Mouse (Mus musculus) G1E (cell line): ENCODE results near the gene Ybx1. TPM values are rescaled to one million over a fixed set of nuclear protein-coding genes. Genes with fewer than 3 reads are reported as not detected.
"Not testable (repeated sequence)": the region's sequence is repeated elsewhere in the genome, so short reads cannot be mapped to it uniquely, and the experiment has no call there.

Experiments
- ATAC-seq: 2 replicates; pipeline ENCODE4 v1.8.0; 2016; ENCODE audit warnings: mild to moderate bottlenecking; ENCODE audit not compliant: insufficient number of reproducible peaks, poor library complexity, low FRiP score, severe bottlenecking; ENCODE audit errors: extremely low read depth
- DNase-seq: peaks from one replicate; pipeline ENCODE4 v3.0.0; 2012; ENCODE audit warnings: low spot score
- H3K27me3 ChIP-seq: 2 replicates; pipeline ENCODE4 v1.6.1; 2012; ENCODE audit warnings: mild to moderate bottlenecking, low read length, inconsistent platforms; ENCODE audit not compliant: insufficient read depth
- H3K36me3 ChIP-seq: replicated peaks from 2 replicates; pipeline ENCODE3; 2012; ENCODE audit warnings: mild to moderate bottlenecking, inconsistent platforms
- H3K4me1 ChIP-seq: 2 replicates; pipeline ENCODE4 v1.6.1; 2012; ENCODE audit warnings: low read depth, low read length, inconsistent platforms, mixed read lengths; ENCODE audit not compliant: insufficient read depth
- H3K4me3 ChIP-seq: 2 replicates; pipeline ENCODE4 v1.5.1; 2012; ENCODE audit warnings: low read depth, mild to moderate bottlenecking, inconsistent platforms, low read length, moderate library complexity, mixed read lengths
- H3K9me3 ChIP-seq: replicated peaks from 2 replicates; pipeline ENCODE4 v1.6.1; 2012; ENCODE audit warnings: inconsistent platforms
- CTCF ChIP-seq: IDR thresholded peaks from 2 replicates; pipeline ENCODE4 v1.5.1; 2012; ENCODE audit warnings: low read depth, low read length, inconsistent platforms, mixed read lengths
- GATA1 ChIP-seq: IDR thresholded peaks from 2 replicates; pipeline ENCODE4 v1.6.1; 2012; ENCODE audit warnings: borderline replicate concordance, low read length, inconsistent platforms, mixed read lengths
- GATA2 ChIP-seq: IDR thresholded peaks from 2 replicates; pipeline ENCODE4 v1.6.1; 2012; ENCODE audit warnings: low read depth, low read length, inconsistent platforms, borderline replicate concordance
- POLR2AphosphoS5 ChIP-seq: IDR thresholded peaks from 2 replicates; pipeline ENCODE4 v1.6.1; 2012; ENCODE audit warnings: low read depth, low read length, inconsistent platforms; ENCODE audit not compliant: insufficient replicate concordance
- TAL1 ChIP-seq: conservative IDR thresholded peaks from 2 replicates; pipeline ENCODE4 v1.6.1; 2012; ENCODE audit warnings: low read depth, low read length, inconsistent platforms, mixed read lengths
- polyA plus RNA-seq: library from polyadenylated mRNA; stranded (reverse); fragments of >175 nt; gene quantifications from 2 replicates; pipeline ENCODE4 v1.2.3, GENCODE M21; 2012
- total RNA-seq, 2 experiments: library from RNA; stranded (forward) in 1 of 2; stranded (reverse) in 1 of 2; fragments of 200-1000 nt in 1 of 2; fragments of >200 nt in 1 of 2; fragmentation: Nextera tagmentation in 1 of 2; gene quantifications; 2 replicates each; pipeline ENCODE4 v1.2.3; 2014 to 2017

Gene Ybx1
- total and polyA plus RNA-seq, 3 experiments, result 1,332 to 2,579 (median 2,303) TPM

DNA sequence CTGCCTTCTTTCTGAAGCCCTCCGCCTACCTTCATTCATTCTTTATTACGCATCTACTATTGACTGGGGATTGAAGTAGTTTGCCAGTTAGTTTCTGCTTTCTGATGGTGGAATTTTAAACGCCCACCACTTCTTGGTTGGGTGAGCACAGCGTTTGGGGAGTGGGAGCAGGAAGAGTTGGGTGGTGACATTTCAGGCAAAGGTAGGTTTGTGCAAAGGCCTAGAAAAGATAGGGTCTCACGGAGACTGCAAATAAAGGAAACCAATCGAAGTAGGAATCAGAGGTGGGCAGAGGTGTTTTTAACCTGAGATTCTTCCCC is 690 bp upstream of the Ybx1 start:
- H3K4me3 ChIP-seq, result peak overlapping the region; percentile 85
- no peaks in the 10 kb centered on the region for H3K27me3 ChIP-seq
- no peak for ATAC-seq
- H3K4me1 ChIP-seq, result peaks cover 22% of the 10 kb centered on the region
- peaks cover 39% of the 10 kb centered on the region for H3K36me3 ChIP-seq
- no peaks in the 10 kb centered on the region for H3K9me3 ChIP-seq
- DNase-seq, result no peak
- TF ChIP-seq GATA2 (no peak), CTCF (no peak), GATA1 (no peak), POLR2AphosphoS5 (no peak), TAL1 (no peak)

DNA sequence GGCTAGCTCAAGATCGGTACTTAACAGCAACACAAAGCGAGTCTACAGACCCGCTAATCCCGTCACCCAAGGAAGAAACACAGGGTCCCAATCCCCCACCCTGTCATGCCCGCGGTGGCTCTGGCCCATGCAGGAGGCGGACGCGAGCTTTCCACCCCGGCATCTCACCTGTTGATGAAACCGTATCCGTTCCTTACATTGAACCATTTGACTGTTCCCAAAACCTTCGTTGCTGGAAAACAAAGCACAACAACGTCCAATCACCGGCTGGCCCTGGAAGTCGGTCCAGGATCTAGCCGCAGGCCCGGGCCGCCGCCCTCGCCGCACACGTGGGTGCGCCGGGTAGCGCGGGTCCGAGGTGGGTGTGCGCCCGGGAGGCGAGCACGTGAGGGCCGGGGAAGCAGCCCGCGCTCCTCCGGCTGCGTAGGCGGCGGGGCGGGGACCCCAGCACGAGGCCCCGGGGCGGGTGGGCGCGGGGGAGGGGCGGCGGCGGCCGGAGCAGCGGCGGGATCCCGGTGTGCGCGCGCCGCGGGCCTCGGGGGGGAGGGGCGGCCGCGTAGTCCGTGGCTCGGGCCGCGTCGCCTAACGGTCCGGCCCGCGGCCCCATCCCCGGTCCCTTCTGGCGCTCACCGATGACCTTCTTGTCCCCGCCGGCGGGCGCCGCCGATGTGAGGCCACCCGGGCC is 688 bp downstream of the Ybx1 start:
- H3K4me3 ChIP-seq, result peak overlapping the region; percentile 85
- H3K4me1 ChIP-seq, result peaks cover 30% of the 10 kb centered on the region
- H3K9me3 ChIP-seq, result no peaks in the 10 kb centered on the region
- H3K36me3 ChIP-seq, result peaks cover 45% of the 10 kb centered on the region
- no peaks in the 10 kb centered on the region for H3K27me3 ChIP-seq
- DNase-seq (peak; percentile 54), ATAC-seq (no peak)
- TF ChIP-seq TAL1 (no peak), POLR2AphosphoS5 (no peak), GATA2 (no peak), GATA1 (no peak), CTCF (no peak)

DNA sequence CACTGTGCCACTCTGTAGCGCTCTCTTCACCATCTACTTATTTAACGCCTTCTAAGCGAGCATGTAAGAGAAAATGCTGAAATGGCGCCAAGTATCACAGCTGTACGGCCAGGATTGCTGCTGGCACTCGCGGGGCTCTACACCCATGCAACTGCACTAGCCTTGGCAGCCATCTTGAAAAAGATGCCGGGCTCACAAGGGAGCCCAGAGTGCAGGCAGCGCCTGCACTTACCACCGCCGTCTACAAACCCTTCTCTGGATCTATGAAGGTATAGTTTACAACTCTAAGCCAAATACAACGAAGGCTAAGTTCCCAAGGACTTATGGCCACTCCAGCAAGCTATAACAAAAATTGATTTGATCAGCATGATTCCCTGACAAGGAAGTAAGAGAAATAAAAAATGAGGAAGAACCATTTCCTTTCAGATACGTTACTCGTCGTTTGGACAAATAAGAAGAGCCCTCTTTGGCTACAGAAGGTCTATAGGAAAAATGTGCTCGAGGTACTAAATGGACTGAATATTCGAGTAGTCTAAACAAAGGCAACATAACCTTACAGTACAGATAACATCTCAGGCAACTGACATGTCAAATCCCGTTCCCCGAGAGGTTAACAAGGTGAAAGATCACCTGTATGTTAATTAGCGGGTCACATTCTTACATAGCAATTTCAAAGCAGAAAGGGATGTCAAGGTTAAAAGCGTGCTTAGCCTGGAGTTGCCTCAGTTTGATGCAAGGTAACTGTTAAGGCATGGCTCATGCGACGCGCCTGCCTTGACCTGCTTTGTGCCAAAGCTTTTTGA is 1.4 kb downstream of the Ybx1 start:
- Histone ChIP-seq H3K9me3 (no peaks in the 10 kb centered on the region), H3K27me3 (no peaks in the 10 kb centered on the region), H3K4me1 (peaks cover 36% of the 10 kb centered on the region), H3K4me3 (peak overlapping the region; percentile 85), H3K36me3 (peaks cover 51% of the 10 kb centered on the region)
- DNase-seq (peak; percentile 45), ATAC-seq (no peak)
- TF ChIP-seq POLR2AphosphoS5, result 0 out of 2 replicates have a peak, but pooled peaks have one; percentile 58
- TF ChIP-seq TAL1, result no peak

DNA sequence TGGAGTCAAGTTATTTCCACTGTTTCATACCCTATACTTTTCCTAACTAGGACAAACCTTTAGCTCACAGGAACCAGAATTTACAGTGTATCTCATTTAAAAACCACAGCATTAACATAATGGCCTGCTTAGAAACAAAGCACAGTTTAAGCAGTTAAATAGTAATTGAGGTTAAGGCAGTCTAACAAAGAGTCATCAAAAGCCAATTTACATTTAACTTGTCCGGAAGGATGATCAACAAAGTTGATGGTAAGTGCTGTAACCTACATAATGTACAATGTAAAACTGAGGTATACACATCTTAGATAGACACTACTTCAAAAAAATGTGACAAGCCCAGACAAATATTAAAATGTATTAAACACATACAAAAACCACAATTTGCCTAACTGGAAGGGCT is 2.5 kb downstream of the Ybx1 start:
- peaks cover 61% of the 10 kb centered on the region for H3K36me3 ChIP-seq
- DNase-seq (no peak), ATAC-seq (no peak)
- H3K4me3 ChIP-seq, result peak overlapping the region; percentile 85
- no peaks in the 10 kb centered on the region for H3K27me3 ChIP-seq
- no peaks in the 10 kb centered on the region for H3K9me3 ChIP-seq
- TF ChIP-seq GATA1 (no peak), GATA2 (no peak), TAL1 (no peak), CTCF (no peak), POLR2AphosphoS5 (no peak)
- H3K4me1 ChIP-seq, result peaks cover 47% of the 10 kb centered on the region

DNA sequence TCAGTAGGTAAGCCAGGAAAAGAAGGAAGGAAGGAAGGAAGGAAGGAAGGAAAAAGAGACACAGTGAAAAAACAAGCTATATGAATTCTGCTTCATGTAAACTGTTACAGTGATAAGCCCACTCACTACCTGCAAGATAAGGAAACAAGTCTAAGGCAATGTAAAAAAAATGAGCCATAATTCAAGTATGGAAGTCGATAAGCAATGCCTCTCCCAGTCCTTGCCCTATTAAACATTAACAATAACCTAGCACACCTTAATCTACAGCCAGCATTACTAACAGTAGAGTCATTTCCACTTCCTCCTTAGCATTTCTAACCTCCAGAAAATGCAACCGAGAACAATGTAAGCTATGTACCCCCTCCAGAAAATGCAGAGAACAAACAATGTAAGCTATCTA is 9.1 kb downstream of the Ybx1 start:
- Histone ChIP-seq H3K27me3 (no peaks in the 10 kb centered on the region), H3K9me3 (no peaks in the 10 kb centered on the region), H3K4me3 (no peak overlapping the region), H3K36me3 (peaks cover 93% of the 10 kb centered on the region), H3K4me1 (peaks cover 71% of the 10 kb centered on the region)
- TF ChIP-seq POLR2AphosphoS5, result no peak
- no peak for TF ChIP-seq GATA1
- TF ChIP-seq CTCF, result no peak
- TF ChIP-seq TAL1, result no peak
- no peak for TF ChIP-seq GATA2
- no peak for DNase-seq
- ATAC-seq, result no peak

DNA sequence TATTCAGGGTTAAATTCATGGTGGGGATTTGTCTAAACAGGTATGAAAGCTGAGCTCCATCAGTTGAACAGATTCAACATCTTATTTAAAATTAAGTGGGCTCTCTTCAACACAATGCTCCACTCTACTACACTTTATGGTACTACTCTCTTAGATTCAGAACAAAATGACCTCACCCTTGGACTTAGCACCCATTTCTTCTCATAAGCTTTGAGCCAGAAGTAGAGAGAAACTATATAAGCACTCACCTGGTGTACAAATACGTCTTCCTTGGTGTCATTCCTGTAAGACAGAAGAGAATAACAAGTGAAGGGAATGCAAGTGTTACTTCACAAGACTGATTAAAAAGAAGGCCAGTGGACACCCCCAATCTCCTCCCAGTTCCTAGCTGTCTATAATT is 9.5 kb downstream of the Ybx1 start:
- TF ChIP-seq TAL1 (no peak), CTCF (no peak), GATA2 (no peak), GATA1 (no peak), POLR2AphosphoS5 (no peak)
- Histone ChIP-seq H3K36me3 (peaks cover 93% of the 10 kb centered on the region), H3K27me3 (no peaks in the 10 kb centered on the region), H3K9me3 (no peaks in the 10 kb centered on the region), H3K4me1 (peaks cover 69% of the 10 kb centered on the region), H3K4me3 (no peak overlapping the region)
- ATAC-seq (no peak), DNase-seq (no peak)

DNA sequence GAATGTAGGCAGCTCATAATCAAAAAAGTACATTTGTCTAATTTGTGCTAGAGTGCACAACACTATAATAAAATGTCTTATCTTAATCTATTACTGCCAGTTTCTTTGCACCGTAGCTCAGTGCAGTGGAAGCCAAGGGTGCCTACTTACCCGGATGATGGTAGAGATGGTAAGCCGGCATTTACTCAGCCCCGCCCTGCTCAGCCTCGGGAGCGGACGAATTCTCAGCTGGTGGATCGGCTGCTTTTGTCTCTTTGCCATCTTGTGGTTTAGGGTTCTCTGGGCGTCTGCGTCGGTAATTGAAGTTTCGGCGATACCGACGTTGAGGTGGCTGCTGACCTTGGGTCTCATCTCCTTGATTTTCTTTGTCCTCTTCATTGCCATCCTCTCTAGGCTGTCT is 15.6 kb downstream of the Ybx1 start:
- H3K4me3 ChIP-seq, DNase-seq, H3K9me3 ChIP-seq, ATAC-seq, H3K27me3 ChIP-seq: not testable (repeated sequence)
- Histone ChIP-seq H3K36me3 (peaks cover 95% of the 10 kb centered on the region), H3K4me1 (peaks cover 44% of the 10 kb centered on the region)
